Mouse (Mus musculus): Measurements from ENCODE around the gene Zcchc4. TPM values are rescaled to one million over a fixed set of nuclear protein-coding genes. Genes with fewer than 3 reads are reported as not detected.

Zcchc4 gene
- polyA plus RNA-seq, 1 experiment, result 16.2 TPM

DNA sequence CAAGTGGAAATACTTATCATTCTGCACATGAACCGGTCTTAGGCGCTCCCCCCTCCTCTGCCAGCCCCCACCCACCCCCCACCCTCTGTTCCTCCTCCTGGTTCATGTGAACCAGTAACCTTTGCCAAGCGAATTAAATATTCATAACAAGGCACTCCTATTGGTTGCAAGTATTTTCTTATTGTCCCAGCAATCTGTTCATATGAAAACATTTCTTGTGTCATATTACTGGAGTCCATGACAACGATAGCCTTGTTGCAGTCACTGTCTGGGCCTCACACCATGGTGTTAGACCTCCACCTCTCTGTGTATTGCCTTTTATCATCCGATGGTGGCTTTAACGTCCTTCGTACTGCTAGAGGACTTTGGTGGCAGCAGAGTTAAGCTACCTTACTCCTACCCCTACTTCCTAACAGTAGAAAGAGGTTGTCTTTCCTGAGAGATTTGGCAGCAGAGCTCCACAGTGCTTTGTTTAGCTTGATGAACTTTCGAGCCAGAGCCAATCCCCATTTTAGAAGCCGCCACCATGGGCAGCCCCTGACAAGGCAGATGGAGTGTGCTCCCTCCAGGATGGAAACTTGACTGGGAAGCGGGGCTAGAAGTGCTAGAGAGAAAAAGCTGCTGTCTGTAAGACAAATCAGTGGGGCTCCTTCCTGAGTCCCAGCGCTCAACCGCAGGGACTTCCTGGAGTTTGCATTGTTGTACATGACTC, 24.2 kb downstream of the Zcchc4 start:
- peak; percentile 5 for DNase-seq (ENCODE audit: low read depth)
- no peak for TF ChIP-seq POLR2A (IDR thresholded peaks at IDR 0.05; ENCODE audit: borderline replicate concordance, extremely low read depth, insufficient read depth, insufficient read length, poor library complexity, severe bottlenecking)
- TF ChIP-seq CTCF (IDR thresholded peaks at IDR 0.05; ENCODE audit: borderline replicate concordance, extremely low read depth, insufficient read depth, insufficient read length), result no peak

DNA sequence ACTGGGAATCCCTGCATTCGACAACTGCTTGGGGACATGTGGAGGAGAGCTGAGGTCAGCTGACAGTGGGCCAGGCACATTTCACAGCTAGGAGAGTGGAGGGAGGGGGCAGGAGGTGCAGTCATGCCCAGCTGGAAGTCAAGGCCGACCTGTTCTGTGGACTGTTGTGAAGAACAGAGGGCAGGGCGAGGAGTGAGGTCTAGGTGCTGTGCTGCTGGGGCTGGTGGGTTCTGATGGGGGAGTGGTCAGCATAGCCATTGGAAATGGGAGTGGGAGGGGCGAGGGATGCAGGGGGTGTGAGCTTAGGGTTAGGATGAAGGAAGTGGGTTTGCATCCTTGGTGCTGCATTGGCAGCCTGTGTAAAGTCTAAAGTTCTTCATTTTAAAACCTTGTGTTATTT, 30.6 kb downstream of the Zcchc4 start:
- DNase-seq (ENCODE audit: low read depth), result no peak
- TF ChIP-seq CTCF (IDR thresholded peaks at IDR 0.05; ENCODE audit: borderline replicate concordance, extremely low read depth, insufficient read depth, insufficient read length), result no peak

DNA sequence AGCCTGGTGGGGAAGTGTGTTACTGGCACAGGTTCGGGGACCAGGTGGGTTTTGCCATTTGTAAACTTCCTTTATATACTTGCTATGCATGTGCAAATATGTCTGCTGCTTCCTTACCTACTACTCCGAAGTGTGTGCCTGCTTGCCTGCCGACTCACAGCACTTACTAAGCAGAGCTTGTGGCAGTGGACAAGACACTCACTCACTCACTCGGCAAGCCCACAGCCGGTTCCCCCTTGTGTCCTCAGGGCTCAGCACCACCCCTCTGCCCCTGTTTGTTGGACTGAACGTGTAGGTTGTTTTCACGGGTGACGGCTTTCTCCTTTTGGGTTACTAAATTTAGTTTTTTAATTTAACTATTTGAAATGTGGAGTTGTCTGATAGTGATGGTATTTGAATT, 31.1 kb downstream of the Zcchc4 start:
- TF ChIP-seq CTCF (IDR thresholded peaks at IDR 0.05; ENCODE audit: borderline replicate concordance, extremely low read depth, insufficient read depth, insufficient read length), result no peak
- TF ChIP-seq POLR2A (IDR thresholded peaks at IDR 0.05; ENCODE audit: borderline replicate concordance, extremely low read depth, insufficient read depth, insufficient read length, poor library complexity, severe bottlenecking), result no peak
- no peak for DNase-seq (ENCODE audit: low read depth)

DNA sequence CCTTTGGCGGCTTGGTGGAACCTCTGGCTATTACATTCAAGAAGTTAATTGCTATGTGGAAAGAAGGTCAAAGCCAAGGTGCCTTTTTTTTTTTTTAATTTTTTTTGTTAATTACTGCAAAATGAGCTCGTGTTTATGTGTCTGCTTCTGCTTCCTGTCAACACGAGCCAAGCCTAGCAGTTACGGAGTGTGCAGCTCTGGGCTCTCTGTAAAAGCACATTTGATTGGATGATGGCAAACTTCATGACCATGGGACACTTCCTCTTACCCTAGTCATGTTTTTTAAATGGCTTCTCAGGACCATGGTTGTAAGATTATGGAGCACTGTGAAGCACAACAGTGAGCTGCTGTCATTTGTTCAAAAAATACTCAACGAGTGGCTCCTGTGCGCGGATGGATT, 31.8 kb downstream of the Zcchc4 start:
- TF ChIP-seq POLR2A (IDR thresholded peaks at IDR 0.05; ENCODE audit: borderline replicate concordance, extremely low read depth, insufficient read depth, insufficient read length, poor library complexity, severe bottlenecking) (no peak), CTCF (IDR thresholded peaks at IDR 0.05; ENCODE audit: borderline replicate concordance, extremely low read depth, insufficient read depth, insufficient read length) (no peak)
- DNase-seq (ENCODE audit: low read depth), result no peak

DNA sequence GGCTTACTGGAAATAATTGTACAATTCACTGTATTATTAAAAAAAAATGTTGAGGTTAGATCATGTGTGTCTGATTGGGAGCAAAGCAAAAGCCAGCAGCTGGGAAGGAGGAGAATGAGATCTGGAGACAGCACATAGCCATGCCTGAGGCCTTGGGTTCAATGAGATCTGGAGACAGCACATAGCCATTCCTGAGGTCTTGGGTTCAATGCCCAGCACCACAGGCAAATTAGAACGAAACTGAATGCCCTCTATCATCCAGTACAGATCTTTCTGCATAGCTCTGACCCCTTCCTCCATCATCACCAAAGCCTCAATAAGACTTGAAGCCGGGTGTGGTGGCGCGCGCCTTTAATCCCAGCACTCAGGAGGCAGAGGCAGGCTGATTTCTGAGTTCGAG, 35.2 kb downstream of the Zcchc4 start:
- no peak for DNase-seq (ENCODE audit: low read depth)
- TF ChIP-seq CTCF (IDR thresholded peaks at IDR 0.05; ENCODE audit: borderline replicate concordance, extremely low read depth, insufficient read depth, insufficient read length) (no peak), POLR2A (IDR thresholded peaks at IDR 0.05; ENCODE audit: borderline replicate concordance, extremely low read depth, insufficient read depth, insufficient read length, poor library complexity, severe bottlenecking) (no peak)

DNA sequence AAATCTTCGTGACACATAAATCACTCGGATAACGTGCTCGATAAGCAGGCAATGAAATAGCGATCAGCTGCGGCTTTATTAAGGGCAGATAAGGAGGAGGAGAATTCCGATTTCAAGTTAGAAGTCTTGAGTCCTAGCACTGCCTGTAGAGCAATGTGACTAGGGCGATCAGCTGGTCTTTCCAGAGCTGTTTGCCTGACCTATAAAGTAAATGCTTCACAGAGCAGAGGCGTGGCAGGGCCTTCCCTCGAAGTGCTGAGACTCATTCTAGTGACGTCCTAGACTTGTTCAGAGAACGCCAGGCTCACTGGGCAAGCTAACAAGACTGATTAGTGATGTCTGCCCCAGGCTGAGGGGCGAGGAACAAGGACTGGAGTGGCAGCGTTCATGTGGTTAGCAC, 35.8 kb downstream of the Zcchc4 start:
- no peak for DNase-seq (ENCODE audit: low read depth)
- TF ChIP-seq POLR2A (IDR thresholded peaks at IDR 0.05; ENCODE audit: borderline replicate concordance, extremely low read depth, insufficient read depth, insufficient read length, poor library complexity, severe bottlenecking) (no peak), CTCF (IDR thresholded peaks at IDR 0.05; ENCODE audit: borderline replicate concordance, extremely low read depth, insufficient read depth, insufficient read length) (no peak)

DNA sequence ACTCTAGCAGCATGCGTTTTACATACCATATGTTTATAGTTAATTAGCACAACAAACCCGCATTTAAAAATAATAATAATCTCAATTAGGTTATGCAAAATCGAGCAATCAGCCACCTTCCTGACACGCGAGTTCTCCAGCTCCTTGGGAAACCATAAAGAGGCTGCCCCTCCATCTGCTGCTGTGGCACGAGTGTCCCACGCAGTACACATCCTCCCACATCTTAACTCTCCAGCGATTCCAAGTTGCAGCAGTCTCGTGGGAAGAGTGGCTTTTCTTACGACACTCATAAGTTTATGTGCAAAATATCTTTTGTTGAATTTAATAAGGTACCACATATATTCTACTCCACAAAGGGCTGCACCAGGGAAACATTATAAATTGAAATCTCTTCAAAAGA, 37.2 kb downstream of the Zcchc4 start:
- peak; percentile 8 for DNase-seq (ENCODE audit: low read depth)
- TF ChIP-seq CTCF (IDR thresholded peaks at IDR 0.05; ENCODE audit: borderline replicate concordance, extremely low read depth, insufficient read depth, insufficient read length), result no peak
- TF ChIP-seq POLR2A (IDR thresholded peaks at IDR 0.05; ENCODE audit: borderline replicate concordance, extremely low read depth, insufficient read depth, insufficient read length, poor library complexity, severe bottlenecking), result no peak

DNA sequence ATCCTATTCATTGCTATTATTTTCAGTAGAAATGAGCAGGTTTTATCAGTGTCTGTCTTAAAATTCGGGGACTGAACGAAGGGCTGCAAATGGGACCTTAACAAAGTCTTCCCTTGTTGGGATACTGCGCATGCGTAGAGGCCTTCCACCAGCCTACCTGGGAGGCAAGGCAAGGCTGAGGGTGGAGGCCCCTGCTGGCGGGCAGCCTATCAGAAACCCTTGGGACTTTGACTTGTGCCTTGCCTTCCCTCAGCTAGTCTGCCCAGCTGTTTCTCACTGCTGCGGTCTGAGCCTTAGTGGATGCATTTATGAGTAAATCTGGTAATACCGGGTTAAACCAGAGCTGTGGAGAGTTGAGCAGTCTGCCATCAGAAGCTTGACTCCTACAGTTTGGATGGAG, 38.1 kb downstream of the Zcchc4 start:
- DNase-seq (ENCODE audit: low read depth), result no peak
- TF ChIP-seq POLR2A (IDR thresholded peaks at IDR 0.05; ENCODE audit: borderline replicate concordance, extremely low read depth, insufficient read depth, insufficient read length, poor library complexity, severe bottlenecking) (no peak), CTCF (IDR thresholded peaks at IDR 0.05; ENCODE audit: borderline replicate concordance, extremely low read depth, insufficient read depth, insufficient read length) (no peak)

DNA sequence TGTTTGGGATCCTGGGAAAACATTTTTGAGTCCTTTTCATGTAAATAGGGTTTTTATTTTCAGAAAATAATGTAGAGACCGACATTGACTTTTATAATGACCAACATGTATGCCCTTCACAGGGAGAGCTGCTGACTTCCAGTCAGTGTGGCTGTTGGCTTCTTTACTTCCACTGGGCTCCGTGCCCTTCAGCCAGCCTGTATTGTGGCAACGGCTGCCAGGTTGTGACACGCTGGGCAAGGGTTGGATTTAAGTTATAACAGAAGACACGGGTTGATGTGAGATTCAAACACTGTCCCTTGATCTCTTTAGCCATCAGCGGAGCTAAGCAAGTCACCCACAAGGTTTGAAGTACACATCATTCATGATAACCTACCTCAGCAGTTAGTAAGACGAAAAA, 43.5 kb downstream of the Zcchc4 start:
- TF ChIP-seq CTCF (IDR thresholded peaks at IDR 0.05; ENCODE audit: borderline replicate concordance, extremely low read depth, insufficient read depth, insufficient read length) (no peak), POLR2A (IDR thresholded peaks at IDR 0.05; ENCODE audit: borderline replicate concordance, extremely low read depth, insufficient read depth, insufficient read length, poor library complexity, severe bottlenecking) (no peak)

DNA sequence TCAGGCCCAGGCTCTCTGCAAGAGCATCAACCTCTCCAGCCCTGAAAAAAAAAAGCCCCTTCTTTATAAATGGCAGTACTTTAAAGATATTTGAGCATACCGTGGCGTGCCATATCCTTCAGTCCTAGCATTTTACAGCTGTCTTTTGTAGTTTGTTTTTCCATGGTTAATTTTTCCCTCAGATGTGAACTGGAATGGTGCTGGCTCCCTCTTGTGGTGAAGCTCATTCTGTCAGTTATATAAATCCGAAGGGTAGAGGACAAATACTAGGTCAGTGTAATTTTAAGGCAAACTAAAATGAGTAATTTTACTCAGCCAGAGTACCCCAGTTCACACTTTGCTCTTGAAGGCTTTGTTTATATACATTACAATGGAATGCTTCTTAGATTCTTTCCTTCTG, 46.5 kb downstream of the Zcchc4 start:
- peak; percentile 73 for DNase-seq (ENCODE audit: low read depth)
- TF ChIP-seq POLR2A (IDR thresholded peaks at IDR 0.05; ENCODE audit: borderline replicate concordance, extremely low read depth, insufficient read depth, insufficient read length, poor library complexity, severe bottlenecking) (no peak), CTCF (IDR thresholded peaks at IDR 0.05; ENCODE audit: borderline replicate concordance, extremely low read depth, insufficient read depth, insufficient read length) (peak; percentile 47; the same call in 1 of the 2 replicates)

More for the DNA sequence above, 43.5 kb downstream of the Zcchc4 start:
- DNase-seq (ENCODE audit: low read depth), result no peak

DNA sequence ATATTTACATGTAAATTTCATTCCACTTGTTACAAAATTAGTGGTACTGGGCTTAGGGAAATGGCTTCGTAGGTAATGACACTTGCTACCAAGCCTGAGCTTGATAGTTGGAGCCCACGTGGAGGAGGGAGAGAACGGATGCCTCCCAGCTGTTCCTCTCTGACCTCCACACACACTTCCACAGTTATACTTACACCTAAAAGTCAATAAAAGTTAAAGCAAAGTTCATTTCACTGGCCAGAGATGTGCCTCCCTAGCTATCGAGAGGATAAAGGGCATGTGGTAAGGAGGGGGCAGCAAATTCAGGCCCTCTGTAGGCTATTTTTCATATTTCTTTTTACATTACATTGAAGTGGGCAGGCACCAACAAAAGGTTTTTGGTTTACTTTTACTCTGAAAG, 52.7 kb downstream of the Zcchc4 start:
- DNase-seq (ENCODE audit: low read depth), result no peak
- TF ChIP-seq CTCF (IDR thresholded peaks at IDR 0.05; ENCODE audit: borderline replicate concordance, extremely low read depth, insufficient read depth, insufficient read length), result no peak
- no peak for TF ChIP-seq POLR2A (IDR thresholded peaks at IDR 0.05; ENCODE audit: borderline replicate concordance, extremely low read depth, insufficient read depth, insufficient read length, poor library complexity, severe bottlenecking)

DNA sequence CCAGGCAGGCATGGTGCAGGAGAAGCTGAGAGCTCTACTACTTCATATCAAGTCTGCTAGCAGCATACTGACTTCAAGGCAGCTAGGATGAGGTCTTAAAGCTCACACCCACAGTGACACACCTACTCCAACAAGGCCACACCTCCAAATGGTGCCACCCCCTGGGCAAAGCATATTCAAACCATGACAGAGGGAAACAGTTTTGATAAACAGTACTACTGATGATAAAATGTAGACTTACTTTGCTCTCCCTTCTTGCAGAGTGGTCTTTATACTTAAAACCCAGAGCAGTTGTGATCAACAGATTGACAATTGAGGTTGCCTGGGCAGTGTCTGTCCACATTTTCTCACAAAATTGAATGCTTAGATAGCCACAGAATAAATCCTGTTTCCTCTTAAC, 57.8 kb downstream of the Zcchc4 start:
- DNase-seq (ENCODE audit: low read depth), result no peak
- TF ChIP-seq CTCF (IDR thresholded peaks at IDR 0.05; ENCODE audit: borderline replicate concordance, extremely low read depth, insufficient read depth, insufficient read length) (no peak), POLR2A (IDR thresholded peaks at IDR 0.05; ENCODE audit: borderline replicate concordance, extremely low read depth, insufficient read depth, insufficient read length, poor library complexity, severe bottlenecking) (no peak)
